ENCODE assay signal across 8 mouse cellular contexts in the genomic region with DNA sequence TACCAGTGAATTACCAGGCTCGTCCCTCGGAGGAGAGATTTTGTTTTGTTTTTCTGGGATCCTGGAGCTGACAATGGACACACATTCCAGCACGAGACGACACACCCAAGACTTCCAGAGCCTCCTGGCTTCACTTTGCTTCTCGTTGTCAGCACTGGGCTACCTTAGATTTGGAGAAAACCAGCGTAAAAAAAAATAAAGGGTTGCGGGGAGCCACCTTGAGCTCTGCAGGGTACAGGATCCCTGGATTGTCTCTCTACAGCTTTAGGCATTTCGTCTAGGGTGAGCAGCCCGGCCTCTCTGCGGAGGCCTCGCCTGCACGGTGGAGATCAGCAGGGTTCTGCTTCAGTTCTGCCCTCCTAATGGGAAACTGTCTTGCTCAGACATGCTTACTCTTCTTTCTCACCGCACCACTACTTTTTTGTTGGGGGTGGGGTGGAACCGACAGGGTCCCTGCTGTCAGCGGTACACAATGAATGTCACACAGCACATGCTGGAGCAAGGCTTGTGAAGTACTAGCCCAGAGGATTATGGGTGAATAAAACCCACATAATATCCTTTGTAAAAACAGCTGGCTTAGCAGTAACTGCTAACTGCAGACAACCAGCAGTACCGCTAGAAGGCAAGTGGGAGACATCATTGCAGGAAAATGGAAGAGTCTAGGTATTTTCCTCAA.
DNase-seq lines count a peak whose midpoint lies in the region; ATAC-seq lines count a peak whose summit lies in the region.

No protein-coding gene starts in this region.

- ATAC-seq in inflammation-experienced regulatory T-cells, adult 6 months, result peak; percentile 85
- ATAC-seq in erythroid progenitor cell, adult 5-6 weeks (replicated peaks; ENCODE audit: low FRiP score, poor library complexity, severe bottlenecking), result no peak

- H3K27me3 ChIP-seq in megakaryocyte, embryonic 14.5 days (replicated peaks), result no peaks in the 10 kb centered on the region

- no peaks in the 10 kb centered on the region for H3K36me3 ChIP-seq in megakaryocyte, embryonic 14.5 days (replicated peaks; ENCODE audit: low read length)

- peaks cover 56% of the 10 kb centered on the region for H3K4me1 ChIP-seq in megakaryocyte, embryonic 14.5 days

- intact Hi-C loops in left cerebral cortex, postnatal 14 days (cut with DNase I), result loop anchor here (1.0 to 10.0 kb wide), 3 partner anchors 144 to 572 kb away; a partner anchor contains a TSS

- peak; percentile 53 to 89 for DNase-seq in adrenal gland, adult (ENCODE audit: inconsistent age in 2 of 2, low spot score in 1 of 2)
- DNase-seq in embryo, embryonic 11.5 days (ENCODE audit: low read depth, low spot score), result peak; percentile 66
- peak; percentile 30 for DNase-seq in gastrocnemius, postnatal 25 days
- peak; percentile 71 to 78 for DNase-seq in left cerebral cortex, postnatal 14 days (ENCODE audit: low spot score in 2 of 2)
- peak; percentile 13 to 33 for DNase-seq in right cerebral cortex, postnatal 36 days (ENCODE audit: low spot score in 2 of 2)

- peak overlapping the region; percentile 84 for H3K4me3 ChIP-seq in megakaryocyte, embryonic 14.5 days (replicated peaks)

- 0 out of 2 replicates have a peak, but pooled peaks cover 4% of the 10 kb centered on the region for H3K9me3 ChIP-seq in megakaryocyte, embryonic 14.5 days

Comparison
In these comparisons a context has a peak if more than half of its experiments do, and no peak if none do; other contexts are left out.
1. DNase-seq: peak in every context shown above with its lines; median percentile 74 in left cerebral cortex, postnatal 14 days; 71 in adrenal gland, adult; 66 in embryo, embryonic 11.5 days; 30 in gastrocnemius, postnatal 25 days; 23 in right cerebral cortex, postnatal 36 days.